Mouse (Mus musculus): Measurements from ENCODE around the gene Fyn.

Gene Fyn

DNA sequence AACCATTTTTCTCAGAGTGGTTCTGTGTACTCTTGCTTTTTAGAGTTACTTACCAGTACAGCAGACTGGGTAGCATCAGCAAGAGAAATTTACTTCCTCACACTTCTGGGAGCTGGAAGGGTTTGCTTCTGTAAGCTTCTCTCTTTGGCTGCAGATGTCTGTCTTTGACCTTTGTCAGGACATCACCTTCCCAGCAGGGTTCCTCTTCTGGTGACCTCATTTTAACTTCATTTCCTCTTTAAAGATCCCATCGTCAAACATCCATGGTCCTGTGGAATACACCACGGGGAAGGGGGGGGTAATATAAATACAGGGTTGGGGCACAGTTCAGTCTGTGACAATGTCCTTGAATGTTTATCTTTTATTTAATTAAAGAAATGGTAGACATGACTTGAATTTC, 74.5 kb downstream of the Fyn start:
- DNase-seq (ENCODE audit: low read depth): no peak

- peak; percentile 53 for DNase-seq (ENCODE audit: low read depth)
These were observed 75.3 kb downstream of the Fyn start for GRCm38 (mm10) chr10:39443947-39444346.

DNA sequence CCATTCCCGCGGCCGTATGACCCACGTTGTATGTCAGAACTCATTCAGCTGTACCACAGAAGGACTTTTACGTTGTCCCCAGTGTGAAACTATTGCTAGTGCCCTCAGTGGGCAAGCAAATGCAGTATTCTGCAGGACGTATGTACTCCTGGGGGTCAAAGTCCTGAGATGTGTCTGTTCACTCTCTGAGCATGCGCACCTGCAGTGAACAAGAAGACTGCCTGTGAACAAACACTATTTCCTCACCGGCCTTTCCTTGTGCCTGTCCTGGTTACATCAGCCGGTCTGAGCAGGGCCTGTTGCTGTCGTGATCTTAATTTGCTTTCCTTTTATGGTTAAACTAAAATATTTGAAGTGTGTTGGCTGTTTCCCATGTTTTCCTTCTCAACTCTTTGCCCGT, 77.2 kb downstream of the Fyn start:
- DNase-seq (ENCODE audit: low read depth): no peak

GRCm38 (mm10) chr10:39446706-39447105, 78.1 kb downstream of the Fyn start:
- DNase-seq (ENCODE audit: low read depth): no peak

GRCm38 (mm10) chr10:39449179-39449578, 80.5 kb downstream of the Fyn start:
- peak; percentile 62 for DNase-seq (ENCODE audit: low read depth)

- no peak for DNase-seq (ENCODE audit: low read depth)
These were observed 81.7 kb downstream of the Fyn start for GRCm38 (mm10) chr10:39450356-39450755.

GRCm38 (mm10) chr10:39451065-39451464, 82.4 kb downstream of the Fyn start:
- DNase-seq (ENCODE audit: low read depth): no peak

DNA sequence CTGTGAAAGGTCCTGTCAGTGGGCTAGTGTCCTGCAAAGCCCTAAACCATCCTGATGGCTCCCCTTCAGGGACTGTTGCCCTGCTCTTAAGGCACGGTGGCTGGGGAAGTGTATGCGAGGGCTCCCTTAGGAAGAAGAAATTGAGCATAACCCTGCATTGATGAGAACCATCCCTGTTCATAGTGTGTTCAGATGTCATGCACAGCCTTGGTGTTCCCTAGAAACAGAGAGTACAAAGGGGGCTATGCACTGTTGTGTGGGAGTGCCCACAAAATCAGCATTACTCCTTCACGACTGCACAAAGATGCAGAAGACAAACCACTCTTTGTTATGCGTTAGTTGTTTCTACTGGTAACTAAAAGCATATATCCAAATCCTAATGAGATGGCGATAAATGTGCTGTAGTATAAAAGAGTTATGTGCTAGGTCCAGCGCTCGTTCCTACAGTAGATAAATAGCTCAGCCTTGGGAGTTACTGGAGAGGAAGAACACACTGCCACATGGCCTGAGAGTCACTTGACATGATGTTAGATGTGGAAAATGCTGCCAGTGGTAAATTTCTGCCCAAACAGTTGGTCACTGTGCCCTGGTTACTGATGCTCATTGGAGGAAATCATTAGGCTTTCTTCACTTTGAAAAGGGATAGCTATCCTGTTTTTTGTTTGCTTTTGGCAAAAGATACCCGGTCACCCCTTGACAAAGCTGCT, 83.4 kb downstream of the Fyn start:
- no peak for DNase-seq (ENCODE audit: low read depth)

DNA sequence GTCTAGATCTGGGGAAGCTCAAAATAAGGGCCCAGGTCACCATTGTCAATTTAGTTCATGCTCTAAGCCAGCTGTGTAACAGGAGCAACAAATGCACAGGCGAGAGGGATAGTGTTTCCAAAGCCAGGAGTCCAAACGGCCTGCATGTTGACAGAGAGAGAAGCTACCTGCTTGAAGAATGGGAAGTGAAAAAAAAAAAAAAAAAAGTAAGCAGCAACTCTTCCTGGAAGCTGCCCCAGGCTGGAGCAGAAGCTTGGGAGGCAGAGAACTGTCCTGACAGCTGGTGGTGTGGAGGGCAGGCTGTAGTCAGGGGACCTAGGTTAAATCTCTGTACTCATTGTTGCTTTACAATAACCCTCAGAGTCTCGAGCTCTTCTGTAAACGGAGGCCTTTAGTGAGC, 86.7 kb downstream of the Fyn start:
- no peak for DNase-seq (ENCODE audit: low read depth)

DNA sequence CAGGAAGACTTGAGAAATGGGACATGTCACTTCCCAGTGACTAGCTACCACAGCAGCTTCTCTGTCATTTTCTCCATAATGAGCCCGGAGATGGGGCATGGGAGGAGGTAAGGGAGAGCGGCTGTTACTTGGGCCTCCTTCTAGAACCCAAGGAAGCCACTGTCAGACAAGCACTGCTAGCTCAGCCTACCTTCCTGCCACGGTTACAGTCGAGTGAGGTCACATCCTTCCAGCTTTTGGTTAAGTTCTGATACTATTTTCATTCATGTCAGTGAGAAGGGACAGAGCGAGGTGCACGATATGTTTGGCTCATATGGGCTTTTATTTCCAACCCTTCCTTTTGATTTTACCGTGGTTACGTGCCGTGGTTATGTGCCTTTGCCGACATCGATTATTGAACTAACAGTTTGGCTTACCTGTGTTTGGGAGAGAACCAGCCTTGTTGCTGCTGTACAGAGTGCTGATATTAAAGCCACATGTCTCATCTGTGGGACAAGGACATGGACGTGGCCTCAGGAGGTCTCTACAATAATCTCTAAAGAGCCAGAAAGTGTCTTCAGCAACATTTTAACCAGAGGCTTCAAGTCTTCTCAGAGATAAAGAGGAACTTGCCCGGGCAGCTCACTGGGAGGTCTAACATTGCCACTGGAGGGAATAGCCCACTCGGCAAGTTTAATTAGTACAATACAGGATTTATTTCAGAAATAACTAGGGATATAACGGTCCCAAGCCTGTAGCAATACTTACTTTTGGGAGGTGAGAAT, 87.4 kb downstream of the Fyn start:
- DNase-seq (ENCODE audit: low read depth): no peak

DNA sequence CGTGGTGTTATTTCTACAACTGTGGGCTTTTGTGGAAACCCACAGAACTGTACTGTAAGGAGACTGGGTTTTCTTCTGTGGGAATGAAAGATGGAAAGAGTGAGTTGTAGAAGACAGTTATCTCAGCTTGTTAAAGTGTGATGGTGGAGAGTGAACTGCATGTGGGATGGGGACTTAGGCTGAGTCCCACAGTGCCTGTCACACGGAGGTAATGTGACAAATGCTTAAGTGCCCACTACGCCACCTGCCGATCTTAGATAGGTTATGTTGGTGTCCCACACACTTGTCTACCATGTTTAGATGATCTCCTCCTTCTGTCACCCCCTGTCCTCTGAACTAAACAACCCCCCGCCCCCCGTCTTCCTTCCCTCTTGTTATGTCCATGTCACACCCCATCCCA, 88.1 kb downstream of the Fyn start:
- DNase-seq (ENCODE audit: low read depth): no peak

GRCm38 (mm10) chr10:39457281-39457680, 88.6 kb downstream of the Fyn start:
- no peak for DNase-seq (ENCODE audit: low read depth)

- peak; percentile 56 for DNase-seq (ENCODE audit: low read depth)
These were observed 90.4 kb downstream of the Fyn start for GRCm38 (mm10) chr10:39458766-39459699.

- peak; percentile 62 for DNase-seq (ENCODE audit: low read depth)
These were observed 92.0 kb downstream of the Fyn start for GRCm38 (mm10) chr10:39460621-39461020.

DNA sequence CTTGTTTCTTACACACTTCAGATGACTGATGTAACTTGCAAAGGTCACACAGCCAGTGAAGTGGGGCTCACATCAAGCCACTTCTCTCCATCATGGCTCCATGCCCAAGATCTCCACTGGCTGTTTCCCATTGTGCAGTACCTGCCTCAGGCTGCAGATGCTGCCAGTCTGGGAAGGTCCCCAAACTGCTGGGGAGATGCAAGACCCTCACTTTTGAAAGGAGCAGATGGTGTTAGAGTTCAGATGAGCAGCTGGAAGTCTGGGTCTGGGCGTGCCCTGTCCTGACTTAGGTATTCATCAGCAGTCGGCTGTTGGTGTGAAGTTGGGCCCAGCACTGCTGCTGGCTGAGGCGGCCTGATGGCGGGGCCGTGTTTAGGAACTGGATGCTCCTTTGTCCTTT, 93.3 kb downstream of the Fyn start:
- DNase-seq (ENCODE audit: low read depth): no peak

DNA sequence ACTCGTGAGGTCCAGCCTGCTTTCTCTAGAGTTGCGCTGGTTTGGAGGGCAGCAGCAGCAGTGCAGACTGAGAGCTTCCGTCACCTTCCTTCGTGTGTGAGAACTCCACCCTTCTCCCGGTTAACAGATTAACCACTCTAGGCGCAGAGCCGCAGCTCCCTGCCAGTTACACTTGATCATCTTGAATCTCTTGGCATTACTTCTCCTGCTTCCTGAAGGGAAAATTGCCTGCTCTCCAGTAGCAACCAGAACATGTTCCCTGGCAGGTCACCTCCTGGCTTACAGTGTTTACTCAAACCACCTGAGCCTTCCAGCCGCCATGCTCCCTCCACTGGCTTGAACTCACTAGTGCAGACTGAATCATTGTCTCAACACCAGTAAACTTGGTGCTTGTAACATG, 94.1 kb downstream of the Fyn start:
- no peak for DNase-seq (ENCODE audit: low read depth)

DNA sequence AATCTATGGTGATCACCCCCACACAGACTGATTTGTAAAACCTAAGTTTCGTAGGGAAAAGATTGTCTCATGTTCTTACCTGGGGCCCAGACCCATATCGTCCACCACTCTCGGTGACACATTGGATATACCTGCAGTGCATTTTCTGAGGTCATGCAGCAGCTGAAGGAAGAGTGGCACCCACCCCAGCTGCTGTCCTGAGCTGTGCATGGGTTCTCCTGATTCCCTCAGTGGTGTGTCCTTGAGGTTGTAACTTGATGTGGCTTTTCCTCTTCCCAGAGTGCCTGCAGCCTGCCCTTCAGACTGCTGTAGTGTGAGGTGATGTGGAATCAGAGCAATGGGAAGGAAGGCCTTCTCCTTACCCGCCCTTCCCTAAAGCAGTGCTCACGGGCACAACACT, 95.7 kb downstream of the Fyn start:
- no peak for DNase-seq (ENCODE audit: low read depth)

- DNase-seq (ENCODE audit: low read depth): peak; percentile 47
These were observed 98.7 kb downstream of the Fyn start for GRCm38 (mm10) chr10:39467317-39467716.

DNA sequence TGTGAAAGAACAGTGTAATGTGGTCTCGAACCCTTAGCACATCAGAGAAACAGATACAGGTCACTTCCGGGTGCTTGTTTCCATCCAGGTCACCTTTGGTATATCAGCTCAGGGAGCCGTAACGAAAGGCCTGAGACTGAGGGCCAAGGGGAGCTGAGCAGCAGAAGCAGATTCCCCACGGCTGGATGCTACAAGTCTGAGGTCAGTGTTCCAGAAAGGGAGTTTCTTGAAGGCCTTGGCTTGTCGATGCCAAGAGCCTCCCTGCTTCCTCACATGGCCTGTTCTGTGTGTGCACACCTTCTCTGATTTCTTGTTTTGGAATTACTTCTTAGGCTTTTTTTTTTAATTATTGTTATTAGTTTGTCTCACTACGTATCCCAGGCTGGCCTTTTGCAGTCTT, 99.2 kb downstream of the Fyn start:
- no peak for DNase-seq (ENCODE audit: low read depth)

DNA sequence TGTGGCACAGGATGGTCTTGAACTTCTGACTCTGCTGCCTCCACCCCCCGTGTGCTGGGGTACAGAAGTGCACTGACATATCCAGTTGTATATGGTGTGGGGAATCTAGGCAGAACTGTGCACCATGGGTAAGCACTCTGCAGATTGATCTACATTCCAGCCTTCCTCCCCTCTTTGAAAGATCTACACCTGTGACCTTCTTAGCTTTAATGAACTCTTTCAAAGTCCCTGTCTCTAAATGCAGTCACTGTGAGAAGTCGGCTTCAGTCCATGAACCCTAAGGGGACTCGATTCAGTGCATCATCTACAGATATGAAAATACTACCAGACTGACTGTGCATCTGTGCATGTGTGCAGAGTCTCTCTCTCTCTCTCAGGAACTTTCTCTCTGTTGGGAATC, 99.9 kb downstream of the Fyn start:
- DNase-seq (ENCODE audit: low read depth): no peak

- peak; percentile 46 for DNase-seq (ENCODE audit: low read depth)
These were observed 100.7 kb downstream of the Fyn start for GRCm38 (mm10) chr10:39469341-39469740.

DNA sequence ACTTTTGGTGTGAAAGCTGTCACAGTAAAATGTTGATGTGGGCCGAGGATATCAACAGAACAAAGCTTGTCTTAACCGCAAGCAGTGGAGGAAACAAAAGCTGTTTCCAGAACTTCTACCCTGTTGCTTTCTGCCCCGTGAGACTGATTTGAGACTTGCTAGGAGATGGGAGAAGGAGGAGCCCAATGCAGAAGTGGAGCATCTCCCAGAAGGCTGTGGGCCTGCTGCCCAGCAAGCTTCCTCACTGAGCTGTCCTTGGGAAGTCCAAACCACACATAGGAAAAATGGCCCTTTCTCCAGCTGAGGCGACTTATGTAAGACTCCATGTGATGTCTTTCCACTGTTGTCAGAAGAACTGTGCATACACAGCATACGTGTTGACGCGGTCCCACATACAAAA, 101.7 kb downstream of the Fyn start:
- DNase-seq (ENCODE audit: low read depth): peak; percentile 53
